Mouse (Mus musculus): Measurements from ENCODE around the gene Snph. TPM values are rescaled to one million over a fixed set of nuclear protein-coding genes. Genes with fewer than 3 reads are reported as not detected.
"Not testable (repeated sequence)": the region's sequence is repeated elsewhere in the genome, so short reads cannot be mapped to it uniquely, and the experiment has no call there.

The Snph gene
- polyA plus RNA-seq (2017; shearing (Covaris generic)), result under 1 TPM in 1 of 2 experiments, not detected in 1; 0.15 TPM

DNA sequence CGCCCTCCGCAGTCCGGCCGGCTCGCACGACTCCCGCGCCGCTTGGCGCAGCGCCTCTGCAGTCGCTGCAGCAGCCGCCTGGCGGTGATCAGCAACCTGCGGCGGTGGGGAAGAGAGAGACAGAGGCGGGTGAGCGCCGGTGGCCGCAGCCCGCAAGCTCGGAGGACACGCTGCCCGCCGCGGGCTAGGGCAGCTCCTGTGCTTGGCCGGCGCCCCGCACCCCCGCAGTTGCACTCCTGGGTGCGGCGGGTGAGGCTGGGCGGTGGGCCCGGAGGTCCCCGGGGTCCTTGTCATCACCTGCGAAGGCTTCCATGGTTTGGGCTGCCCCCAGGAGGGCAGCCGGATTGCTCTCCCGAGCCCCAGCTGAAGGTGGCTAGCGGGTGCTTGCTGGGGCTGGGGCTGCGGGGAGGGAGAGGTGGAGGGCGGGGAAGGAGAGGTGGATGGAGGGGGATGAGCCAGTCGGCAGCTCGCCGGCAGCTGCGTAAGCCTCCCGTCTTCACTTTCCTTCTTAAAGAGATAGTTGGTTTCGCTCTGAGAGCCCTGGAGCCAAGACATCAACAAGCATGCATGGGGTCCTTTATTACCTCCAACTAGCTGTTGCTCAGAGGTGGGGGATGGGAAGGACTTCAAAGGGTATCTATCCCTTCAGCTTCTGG, at the start of gene Snph:
Gene Snph (minus strand): TSS at position 435 of the 656 bp plus-strand sequence.
- ATAC-seq, result peak; percentile 68

DNA sequence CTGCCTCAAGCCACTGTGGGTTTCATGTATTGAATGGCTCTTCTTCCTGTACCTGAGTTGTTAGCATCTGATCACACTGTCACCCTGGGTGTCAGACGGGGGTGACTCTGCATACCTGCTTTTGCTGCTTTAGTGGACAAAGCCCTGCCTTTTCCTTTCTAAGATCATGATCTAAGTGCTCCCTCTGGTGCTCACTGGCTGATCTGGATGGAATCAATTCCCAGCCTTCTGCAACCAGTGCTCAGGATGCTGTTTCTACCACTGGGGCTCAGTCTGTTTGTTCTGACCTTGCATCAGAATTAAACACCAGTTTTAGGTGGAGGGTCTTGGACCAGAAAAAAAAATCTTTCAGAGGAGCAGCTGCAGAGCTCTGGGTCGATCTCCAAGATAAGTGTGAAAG, 43.8 kb upstream of the Snph start:
- peak; percentile 46 for ATAC-seq

DNA sequence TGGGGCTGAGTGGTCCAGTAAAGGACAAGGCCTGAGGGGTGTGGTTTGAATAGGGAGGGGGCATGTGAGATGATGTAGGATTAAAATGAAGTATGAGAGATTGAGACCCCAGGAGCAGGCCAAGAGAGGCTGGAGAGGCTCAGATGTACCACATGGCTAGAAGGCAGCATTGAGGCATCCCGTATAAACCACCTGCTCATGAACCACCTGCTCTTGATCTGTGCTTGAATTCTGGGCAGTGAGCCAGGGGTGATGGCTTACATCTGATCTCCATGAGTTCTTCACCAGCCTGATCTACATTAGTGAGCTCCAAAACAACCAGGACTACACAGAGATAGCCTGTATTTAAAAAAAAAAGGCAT, 38.6 kb upstream of the Snph start:
- no peak for ATAC-seq

DNA sequence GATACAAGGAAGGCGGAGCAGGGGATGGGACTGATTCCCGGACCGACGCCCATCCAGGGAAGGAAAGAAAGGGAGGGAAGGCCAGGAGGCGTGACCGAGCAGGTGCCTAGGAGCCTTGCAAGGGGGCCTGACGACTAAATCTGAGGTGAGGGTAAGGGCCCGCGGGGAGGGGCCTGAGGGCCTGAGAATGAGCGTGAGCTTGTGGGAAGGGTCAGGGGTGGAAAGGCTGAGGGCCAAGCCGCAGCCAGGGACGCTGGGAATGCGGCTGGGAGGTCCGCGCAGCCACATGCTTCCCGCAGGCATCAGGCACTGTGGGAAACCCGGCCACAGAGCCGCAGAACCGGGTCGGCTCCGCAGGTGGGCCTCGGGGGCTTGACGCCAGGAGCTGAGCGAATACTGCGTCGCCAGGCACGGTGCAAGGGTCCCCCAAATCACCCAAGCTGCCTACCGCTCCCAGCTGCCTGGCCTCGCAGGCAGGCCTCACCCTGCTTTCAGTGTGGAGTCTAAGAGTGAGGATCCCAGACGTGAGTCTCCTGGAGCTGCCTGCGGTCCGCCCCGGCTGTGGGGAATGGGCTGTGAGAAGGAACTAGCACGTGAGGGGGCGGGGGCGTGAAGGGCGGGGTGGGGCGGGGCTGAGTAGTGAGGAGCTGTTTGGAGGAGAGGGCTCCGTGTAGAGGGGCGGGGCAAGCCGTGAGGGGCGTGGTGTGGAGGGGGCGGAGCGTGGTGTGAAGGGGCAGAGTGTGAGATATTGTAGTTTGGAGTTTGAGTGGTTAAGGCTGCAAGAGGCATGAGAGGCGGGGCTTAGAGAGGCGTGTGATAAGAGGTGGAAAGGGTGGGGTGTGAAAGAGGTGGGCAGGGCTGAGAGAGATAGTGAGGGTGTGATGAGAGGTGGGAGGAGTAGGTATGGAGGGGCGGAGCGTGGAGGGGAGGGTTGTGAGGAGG, 37.9 kb upstream of the Snph start:
- ATAC-seq, result no peak

DNA sequence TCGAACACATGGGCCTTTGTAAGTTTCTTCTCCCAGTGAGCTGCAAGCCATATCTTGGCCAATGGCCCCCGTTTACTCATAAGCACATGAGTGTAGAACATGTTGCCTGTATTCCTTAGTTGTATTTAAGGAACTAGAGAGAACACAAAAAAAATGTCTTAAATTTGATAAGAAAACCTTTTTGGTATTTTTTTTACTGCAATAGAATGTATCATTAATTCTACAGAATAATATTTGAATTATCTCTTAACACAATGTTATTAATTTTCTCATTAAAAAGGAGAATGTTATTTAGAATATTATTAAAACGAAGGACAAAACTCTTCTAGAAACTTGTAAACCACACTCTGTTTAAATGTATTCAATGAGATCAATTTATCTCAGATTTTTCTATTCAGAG, 36.0 kb upstream of the Snph start, which contains the start of gene Rad21l:
Gene Rad21l (minus strand): TSS at position 101 of the 400 bp plus-strand sequence.
- no peak for ATAC-seq

DNA sequence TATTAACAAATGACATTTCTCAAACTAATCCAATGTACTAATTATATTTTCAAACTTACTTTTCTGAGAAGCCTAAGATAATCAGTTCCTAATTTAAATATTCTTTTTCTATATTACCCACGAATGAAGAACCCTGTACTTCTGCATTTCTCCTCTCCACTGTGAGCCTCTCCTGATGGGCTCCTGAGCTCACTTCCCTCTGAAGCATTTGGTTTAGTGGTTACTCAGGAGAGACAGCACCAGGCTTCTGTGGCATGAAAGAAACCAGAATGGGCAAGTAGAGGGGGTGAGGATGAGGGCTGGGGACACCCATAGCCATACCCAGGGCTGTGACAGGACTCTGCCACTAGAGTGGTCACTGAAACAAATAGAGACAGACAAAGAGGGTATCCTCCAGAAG, 19.7 kb upstream of the Snph start:
- no peak for ATAC-seq

DNA sequence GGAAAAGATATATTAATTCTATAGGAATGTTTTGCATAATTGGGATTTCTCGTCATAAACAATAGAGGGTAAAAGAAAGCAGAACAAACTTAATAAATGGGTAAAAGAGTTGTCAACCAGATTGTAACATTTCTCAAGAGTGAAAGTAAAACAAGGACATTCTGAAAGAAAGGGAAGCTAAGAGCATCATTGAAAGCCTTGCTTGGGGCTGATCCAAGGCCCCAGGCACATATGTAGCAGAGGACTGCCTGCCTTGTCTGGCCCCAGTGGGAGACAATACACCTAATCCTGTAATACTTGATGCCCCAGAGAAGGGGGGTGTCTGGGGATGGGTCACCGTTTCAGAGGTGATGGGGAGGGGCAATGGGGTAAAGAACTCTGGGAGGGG, 3.6 kb upstream of the Snph start:
- no peak for ATAC-seq

DNA sequence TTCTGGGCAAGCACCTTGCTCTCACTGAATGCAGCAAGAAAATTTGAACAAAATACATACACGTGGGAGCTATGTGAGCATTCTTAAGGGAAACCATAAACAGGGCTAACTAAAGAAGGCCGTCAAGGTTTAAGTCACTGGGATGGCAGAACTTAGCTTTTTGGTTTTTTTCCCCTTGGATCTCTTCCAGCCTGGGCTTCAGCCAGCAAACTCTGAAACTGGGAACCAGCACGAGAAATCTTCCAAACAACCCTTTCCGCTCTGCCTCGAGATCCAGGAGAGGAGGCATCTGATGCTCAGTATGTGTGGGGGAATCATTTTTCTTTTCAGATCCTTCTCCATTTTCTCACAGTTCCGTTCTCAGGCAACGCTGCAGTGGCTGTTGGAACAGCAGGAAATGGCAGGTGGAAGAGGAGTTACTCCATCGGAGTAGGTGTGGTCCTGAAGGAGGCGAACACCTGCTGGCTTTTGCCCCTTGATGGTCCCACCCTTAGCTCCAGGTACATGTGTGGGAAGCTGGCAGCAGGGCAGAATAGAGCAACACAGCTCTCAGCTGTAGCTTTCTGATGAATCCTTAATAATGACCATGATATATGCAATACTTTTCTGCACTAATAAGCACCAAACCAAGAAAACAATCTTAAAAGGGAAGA, 3.1 kb upstream of the Snph start:
- ATAC-seq, result no peak

DNA sequence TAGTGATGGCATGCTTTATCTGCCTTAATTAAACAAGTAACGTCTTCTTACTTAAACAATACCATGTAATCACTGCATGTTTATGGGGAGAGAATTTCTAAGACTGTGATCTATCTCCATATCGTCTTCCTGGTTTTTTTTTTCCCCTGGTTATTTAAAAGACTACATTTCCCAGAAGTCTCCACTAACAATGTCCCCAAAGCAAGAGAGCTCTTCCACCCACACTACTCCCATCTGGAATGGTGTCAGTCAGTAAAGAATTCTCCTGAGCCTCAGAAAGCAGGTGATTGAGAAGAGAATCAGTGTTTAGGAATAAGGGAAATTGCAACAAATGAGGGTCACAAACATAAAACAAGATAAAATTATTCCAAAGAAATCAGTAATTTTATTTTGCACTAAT, 2.5 kb upstream of the Snph start:
- ATAC-seq, result no peak

DNA sequence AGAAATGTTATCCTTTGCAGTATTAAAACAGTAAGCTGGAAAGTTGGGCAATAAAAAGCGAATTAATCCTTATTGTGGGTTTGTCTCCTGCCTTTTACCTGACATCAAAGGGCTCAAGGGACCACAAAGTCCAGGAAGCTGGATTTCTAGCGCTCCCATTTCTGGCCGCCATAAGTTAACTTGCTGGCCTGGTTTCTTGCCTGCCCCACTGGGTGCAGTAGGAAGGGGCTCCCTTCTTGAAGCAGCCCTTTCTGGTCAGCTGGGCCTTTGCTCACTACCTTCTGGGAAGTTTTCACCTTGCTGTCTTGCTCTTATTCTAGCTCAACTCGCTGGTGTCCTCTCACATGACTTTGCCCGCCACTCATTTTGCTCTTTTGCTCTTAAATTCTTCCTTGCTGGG, 589 bp upstream of the Snph start:
- no peak for ATAC-seq

DNA sequence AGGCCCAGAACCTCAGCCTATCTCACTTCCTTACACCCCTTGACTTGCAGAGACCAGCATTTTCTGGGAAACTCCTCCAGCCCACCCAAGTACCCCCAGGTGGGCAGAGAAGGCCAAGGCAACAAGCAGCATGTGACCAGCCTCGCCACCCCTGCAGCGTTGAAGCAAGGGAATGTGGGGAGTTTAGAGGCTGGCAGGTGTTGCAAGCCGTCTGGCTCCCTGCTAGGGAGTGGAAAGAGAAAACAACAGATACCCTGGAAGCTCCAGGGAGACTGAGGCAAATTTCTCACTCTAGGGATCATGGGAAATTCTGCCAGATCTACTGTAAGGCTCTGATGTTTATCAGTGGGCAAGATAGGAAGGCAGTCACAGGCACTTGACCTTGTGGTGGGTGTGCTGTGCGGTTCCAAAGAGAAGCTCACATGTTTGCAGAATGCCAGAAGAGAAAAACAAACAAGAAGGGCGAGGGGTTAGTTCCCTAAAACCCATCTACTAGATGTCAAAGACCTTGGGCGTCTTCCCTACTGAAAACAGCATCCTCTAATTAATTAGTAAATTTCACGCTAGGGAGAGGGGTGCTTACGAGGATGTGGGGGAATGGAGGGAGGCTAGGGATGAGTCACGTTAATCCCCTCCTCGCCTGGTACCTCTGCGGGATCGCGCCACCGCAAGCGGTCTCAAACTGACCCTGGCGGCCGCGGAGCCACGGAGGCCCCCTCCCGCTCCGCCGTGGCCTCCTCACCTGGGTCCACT, 811 bp downstream of the Snph start:
- peak; percentile 32 for ATAC-seq

DNA sequence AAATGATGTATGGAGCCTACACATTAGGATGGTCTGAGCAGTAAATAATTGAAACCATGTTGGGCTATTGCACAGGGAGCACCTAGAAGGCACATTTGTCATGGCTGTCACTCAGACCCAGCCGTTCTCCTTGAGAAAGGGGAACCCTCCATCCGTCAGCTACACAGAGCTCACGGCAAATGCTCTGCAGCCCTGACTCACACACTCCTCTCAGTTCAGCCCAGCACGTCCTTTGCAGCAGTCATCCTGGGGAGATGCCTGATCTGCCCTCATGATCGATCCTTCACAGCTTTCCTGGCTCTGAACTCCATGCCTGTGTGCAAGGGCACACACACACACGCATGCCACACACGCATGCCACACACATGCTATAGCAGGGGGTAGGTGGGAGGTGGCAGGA, 3.1 kb downstream of the Snph start:
- no peak for ATAC-seq

DNA sequence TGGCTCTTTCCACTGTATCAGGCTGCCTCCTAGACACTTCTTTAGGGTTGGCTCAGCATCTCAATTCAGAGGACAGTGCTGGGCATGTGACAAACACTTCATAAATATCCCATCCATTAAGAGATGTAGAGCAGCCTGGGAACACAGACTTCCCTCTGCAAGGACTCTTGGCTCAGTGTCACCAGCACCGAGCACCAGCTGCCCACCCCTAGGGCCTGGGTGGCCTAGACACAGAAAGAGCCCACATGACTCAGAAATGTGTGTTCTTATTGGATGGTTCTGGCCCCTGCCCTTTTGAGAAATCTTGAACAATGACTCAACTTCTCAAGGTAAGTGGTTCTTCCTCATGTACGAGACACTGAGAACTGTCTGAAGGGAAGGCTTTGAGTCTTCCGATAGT, 4.4 kb downstream of the Snph start:
- no peak for ATAC-seq

DNA sequence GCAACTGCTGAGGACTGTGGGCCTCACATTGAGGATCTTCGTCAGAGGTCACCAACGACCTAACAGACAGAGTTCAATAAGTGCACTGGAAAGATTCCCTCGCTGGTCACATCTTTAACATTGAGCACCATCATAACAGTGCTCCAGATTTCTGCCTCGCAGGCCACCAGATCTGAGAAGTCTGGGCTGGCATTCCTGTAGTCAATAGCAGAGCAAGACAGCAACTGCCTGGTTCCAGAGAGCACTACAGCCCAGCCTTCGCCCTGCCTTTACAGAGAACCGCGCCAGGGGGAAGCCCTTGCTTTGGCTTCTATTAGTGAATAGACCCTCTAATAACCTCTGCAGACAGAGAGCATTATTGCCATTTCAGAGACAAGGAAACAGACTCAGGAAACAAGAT, 6.1 kb downstream of the Snph start:
- ATAC-seq, result no peak

DNA sequence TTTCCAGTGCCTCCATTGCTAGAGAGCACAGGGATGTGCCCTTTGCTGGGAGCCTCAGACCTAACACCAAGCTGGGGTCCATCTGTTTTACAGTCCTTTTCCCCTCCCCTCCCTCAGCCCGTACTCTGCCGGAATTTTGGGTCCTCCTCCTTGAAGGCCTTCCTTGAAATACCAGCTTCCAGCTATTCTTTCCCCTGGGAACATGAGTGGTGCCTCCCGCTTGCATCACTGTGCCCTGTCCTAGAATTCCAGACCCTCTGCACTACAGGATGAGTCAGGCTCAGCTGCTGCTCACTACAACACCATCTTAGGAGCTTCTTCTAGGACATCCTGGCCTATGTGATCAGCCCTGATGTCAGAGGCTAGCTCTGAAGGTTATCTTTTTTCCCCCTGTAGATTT, 8.6 kb downstream of the Snph start:
- ATAC-seq, result no peak

DNA sequence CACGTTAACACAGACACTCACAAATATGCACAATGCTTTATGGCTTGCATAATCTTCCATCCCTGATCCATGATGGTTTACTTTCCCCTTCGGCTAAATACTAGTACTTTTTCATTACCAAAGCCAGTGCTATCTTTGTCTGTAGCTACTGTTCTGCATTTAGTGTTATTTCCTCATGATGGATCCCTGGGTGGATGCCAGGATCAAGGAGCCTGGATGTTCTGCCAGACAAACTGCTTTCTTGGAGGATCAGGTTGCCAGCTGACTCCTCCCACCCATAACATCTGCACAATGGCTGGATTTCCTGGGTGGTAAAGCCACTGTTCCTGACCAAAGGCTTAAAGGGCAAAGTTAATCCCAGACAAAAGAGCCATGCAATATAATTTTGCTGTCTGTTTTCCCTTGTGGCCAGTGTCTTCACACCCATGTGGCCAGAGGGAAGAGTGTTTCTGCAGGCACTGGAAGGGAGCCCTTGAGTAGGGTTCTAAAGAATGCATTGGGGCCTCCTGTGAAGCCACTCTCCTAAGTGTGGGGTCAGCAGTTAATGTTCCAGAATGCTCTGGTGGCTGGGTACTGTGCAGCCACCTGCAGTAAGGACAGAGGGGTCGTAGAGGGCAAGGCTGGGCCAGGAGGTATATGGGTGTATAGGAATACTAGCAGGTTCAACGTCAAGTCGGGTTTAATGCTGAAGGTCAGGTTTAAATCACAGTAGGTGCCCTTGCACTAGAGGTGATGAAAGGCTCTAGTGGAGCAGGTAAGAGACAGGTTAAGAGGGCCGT, 15.7 kb downstream of the Snph start:
- ATAC-seq, result no peak

DNA sequence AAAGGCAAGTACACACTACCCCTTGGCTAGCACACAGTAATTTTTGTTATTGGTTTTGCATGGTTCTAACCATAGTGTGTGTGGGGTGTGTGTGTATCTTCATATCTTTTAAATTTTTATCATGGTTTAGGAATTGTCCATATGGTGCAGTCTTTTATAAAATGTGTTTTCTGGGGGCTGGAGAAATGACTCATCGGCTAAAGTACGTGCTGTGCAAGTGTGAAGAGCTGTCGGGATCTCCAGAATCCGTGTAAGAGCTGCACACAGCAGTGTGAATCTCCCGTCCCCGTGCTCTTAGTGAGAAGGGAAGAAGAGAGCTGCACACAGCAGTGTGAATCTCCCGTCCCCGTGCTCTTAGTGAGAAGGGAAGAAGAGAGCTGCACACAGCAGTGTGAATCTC, 16.6 kb downstream of the Snph start:
- not testable (repeated sequence) for ATAC-seq

DNA sequence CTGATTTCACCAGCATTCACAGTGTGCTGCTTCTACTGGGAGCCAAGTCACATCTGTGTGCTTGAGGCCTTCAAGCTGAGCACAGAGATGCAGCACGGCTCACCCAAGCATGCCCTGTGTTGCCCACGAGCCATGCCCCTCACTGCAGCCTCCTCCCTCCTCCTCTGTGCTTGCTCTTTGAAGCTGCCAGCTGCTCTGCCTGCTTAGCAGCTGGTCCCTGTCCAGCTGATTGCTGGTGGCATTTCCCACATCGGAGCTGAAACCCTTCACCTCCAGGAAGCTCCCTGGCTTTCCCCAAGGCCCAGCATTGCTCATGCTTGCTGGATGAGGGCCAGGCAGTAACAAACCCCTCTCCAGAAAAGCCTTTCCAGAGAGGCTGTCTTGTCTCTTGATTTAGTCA, 22.4 kb downstream of the Snph start:
- no peak for ATAC-seq

DNA sequence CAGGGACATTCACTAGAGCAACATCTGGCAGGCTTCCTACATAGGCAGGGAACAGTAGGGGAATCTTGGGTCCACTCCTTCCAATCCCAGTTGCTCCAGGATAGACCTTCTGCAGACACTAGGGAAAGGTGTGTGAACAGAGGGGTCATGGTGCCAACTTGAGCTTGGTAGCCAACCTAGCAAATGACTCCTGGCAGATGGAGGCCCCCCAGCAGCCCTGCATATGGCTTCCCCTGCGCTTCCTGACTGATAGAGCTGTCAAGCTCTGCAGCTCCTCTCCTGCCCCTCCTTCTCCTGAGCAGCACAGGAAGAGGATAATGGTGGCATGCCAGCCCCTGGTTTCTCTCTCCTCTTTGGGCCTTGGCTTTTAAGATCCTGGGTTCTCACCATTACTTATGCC, 24.0 kb downstream of the Snph start:
- no peak for ATAC-seq

DNA sequence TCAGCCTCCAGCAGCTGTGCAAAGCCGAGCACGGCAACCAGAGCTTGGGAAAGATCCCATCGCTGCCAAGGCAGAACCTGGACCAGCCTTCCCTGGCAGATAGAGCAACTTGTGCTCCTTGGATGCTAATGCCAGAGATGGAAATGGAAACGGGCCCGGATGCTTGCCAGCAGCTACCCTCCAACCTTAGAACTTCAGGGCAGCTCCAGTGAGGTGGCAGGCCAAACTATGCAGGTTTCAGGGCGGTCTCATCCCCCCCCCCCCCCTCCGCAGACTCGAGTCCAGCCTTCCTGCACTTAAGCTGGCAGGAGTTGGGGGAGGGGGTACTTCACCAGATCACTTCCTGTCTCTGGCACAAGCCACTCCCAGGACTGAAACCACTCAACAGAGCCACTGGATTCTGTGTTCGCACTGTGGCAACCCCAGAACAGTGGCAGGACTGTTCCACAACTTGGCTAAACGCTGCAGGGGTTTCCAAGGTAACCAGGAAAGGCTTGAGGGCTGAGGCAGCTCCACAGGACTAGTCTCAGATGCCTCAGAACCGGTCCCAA, 26.9 kb downstream of the Snph start:
- no peak for ATAC-seq

DNA sequence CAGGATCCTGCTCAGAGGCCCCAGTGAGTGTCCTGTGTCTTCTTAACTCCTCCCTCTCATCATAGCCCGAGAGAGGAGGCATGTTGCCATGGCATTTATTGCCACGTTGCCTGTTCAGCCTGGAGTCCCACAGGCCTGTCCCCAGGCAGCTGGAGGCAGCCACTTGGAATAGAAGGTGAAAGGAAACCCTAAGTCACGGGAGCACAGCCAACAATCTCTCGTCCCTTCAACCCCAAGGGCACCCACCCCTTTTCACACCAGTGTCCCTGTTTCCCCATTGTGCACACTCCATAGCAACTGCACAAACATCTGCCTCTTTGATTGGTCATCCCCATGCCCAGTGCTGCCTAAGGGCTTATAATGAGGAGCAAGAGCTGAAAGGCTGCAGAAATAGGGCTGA, 28.8 kb downstream of the Snph start:
- no peak for ATAC-seq

DNA sequence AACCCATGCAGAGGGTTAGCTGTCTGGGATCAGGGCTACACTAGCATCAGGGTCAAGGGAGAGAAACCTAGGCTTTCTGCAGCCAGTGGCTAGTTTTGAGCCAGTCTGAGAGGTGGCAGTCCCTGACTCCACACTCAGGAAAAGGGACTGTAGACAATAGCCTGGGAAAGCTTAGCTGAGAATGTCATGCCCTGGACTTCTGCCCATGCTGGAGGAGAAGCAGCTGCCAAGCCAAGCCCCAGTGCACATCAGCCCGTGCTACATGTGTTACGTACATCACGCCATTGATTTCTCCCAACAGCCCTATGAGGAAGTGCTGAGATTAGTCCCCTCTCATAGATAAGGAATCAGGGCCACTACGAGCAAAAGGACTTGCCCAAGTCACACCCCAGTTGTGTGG, 30.3 kb downstream of the Snph start:
- no peak for ATAC-seq
